Mouse (Mus musculus) kidney, postnatal 0 days (tissue): ENCODE measurements around the gene Zfp579. TPM values are rescaled to one million over a fixed set of nuclear protein-coding genes. Genes with fewer than 3 reads are reported as not detected.
A peak's percentile ranks its signal among the peaks of the same experiment; 100 is the strongest.

Experiments used
- ATAC-seq: fragments of 200-750 bp; cut with Nextera tagmentation; replicated peaks from 2 replicates; pipeline ENCODE4 v1.8.0; 2017; ENCODE audit warnings: low read depth, moderate number of reproducible peaks, moderate TSS enrichment, moderate library complexity; ENCODE audit not compliant: low FRiP score
- DNase-seq: peaks from one replicate; pipeline ENCODE4 v3.0.0-alpha.2; 2016; ENCODE audit warnings: low spot score
- H3K27ac ChIP-seq: fragments of 300-500 bp; sonication (generic); 2 replicates; pipeline ENCODE4 v1.5.1; 2014; ENCODE audit warnings: mild to moderate bottlenecking
- H3K27me3 ChIP-seq: fragments of 300-500 bp; sonication (generic); 2 replicates; pipeline ENCODE4 v1.6.1; 2014; ENCODE audit warnings: low read length, mixed read lengths; ENCODE audit not compliant: insufficient read depth
- H3K36me3 ChIP-seq: fragments of 300-500 bp; sonication (generic); 2 replicates; pipeline ENCODE4 v1.6.1; 2014; ENCODE audit warnings: low read length, mixed read lengths; ENCODE audit not compliant: insufficient read depth
- H3K4me1 ChIP-seq: fragments of 300-500 bp; sonication (generic); replicated peaks from 2 replicates; pipeline ENCODE4 v1.6.1; 2014; ENCODE audit warnings: antibody characterized with exemption, low read length, mixed read lengths; ENCODE audit not compliant: insufficient read depth
- H3K4me2 ChIP-seq: fragments of 300-500 bp; sonication (generic); 2 replicates; pipeline ENCODE4 v1.6.1; 2014; ENCODE audit warnings: mild to moderate bottlenecking, low read length, moderate library complexity, mixed read lengths
- H3K4me3 ChIP-seq: fragments of 300-500 bp; sonication (generic); replicated peaks from 2 replicates; pipeline ENCODE4 v1.5.1; 2014; ENCODE audit warnings: low read depth, low read length
- H3K9ac ChIP-seq: fragments of 300-500 bp; sonication (generic); 2 replicates; pipeline ENCODE4 v1.6.1; 2014; ENCODE audit warnings: low read depth, low read length
- H3K9me3 ChIP-seq: fragments of 300-500 bp; sonication (generic); replicated peaks from 2 replicates; pipeline ENCODE4 v1.6.1; 2016; ENCODE audit warnings: low read length, inconsistent platforms, mixed read lengths
- CTCF ChIP-seq: IDR thresholded peaks from 2 replicates; pipeline ENCODE4 v1.5.1; 2016; ENCODE audit warnings: antibody characterized with exemption, low read depth, mild to moderate bottlenecking, moderate library complexity
- WGBS: fragments of 180-500 bp; shearing (Covaris S2); extraction: QIAGEN DNeasy Blood & Tissue Kit; methylation state at CpG from one replicate; pipeline ENCODE4 v1.1.7; 2014; 5-methylcytosine and 5-hydroxymethylcytosine counted together
- polyA plus RNA-seq: library from polyadenylated mRNA; unstranded; fragments of >200 nt; fragmentation: Nextera tagmentation; extraction: Ambion mirVana; gene quantifications from 2 replicates; pipeline ENCODE4 v1.2.1, GENCODE M21; 2015

Gene Zfp579
- polyA plus RNA-seq, 1 experiment from 2014 or later: 21.3 TPM

DNA sequence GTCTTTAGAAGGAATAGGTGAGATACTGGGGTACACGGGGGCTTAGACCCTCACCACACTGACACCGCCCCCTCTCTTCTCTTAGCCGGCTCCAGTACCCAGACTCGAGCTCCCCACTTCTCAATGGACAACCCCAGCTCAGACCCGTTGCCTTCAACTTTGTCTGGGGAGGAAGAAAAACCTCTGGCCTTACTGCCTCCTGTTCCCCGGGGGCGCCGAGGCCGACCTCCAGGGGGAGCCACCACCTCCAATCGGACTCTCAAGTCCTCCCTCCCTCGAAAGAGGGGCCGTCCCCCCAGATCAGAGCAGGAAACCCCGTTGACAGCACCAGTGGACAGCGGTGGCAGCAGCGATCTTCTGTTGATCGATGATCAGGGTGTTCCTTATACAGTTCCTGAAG, 21.4 kb upstream of the Zfp579 start:
- Histone ChIP-seq H3K4me1 (0 out of 2 replicates have a peak, but pooled peaks cover 9% of the 10 kb centered on the region), H3K27me3 (no peaks in the 10 kb centered on the region), H3K9me3 (no peaks in the 10 kb centered on the region), H3K4me3 (no peak overlapping the region), H3K9ac (no peak overlapping the region), H3K36me3 (peaks cover 5% of the 10 kb centered on the region; the same call in 1 of the 2 replicates), H3K27ac (no peak overlapping the region), H3K4me2 (no peak overlapping the region)
- WGBS: 88% methylated on average over 16 of the region's 16 CpGs
- ATAC-seq: no peak
- peak; percentile 34; the same call in 1 of the 2 replicates for TF ChIP-seq CTCF
- no peak for DNase-seq

DNA sequence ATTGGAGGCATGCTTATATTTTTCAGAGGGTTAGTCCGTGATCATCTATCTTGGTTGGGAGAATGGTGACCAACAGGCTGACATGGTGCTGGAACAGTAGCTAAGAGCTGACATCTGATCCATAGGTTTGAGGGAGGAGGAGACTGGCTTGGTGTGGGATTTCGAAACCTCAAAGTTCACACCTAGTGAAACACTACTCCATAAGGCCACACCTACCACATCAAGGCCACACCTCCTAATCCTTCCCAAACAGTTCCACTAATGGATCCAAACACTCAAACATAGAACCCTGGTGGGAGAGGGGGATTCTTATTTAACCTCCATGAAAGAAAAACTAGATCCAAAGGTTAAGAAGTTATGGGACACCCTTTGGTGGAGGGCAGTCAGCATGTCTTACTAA, 21.0 kb upstream of the Zfp579 start:
- Histone ChIP-seq H3K27ac (no peak overlapping the region), H3K9me3 (no peaks in the 10 kb centered on the region), H3K4me1 (0 out of 2 replicates have a peak, but pooled peaks cover 9% of the 10 kb centered on the region), H3K27me3 (no peaks in the 10 kb centered on the region), H3K4me3 (no peak overlapping the region), H3K9ac (no peak overlapping the region), H3K4me2 (no peak overlapping the region), H3K36me3 (peaks cover 7% of the 10 kb centered on the region; the same call in 1 of the 2 replicates)
- WGBS: 96% methylated on average over 2 of the region's 2 CpGs
- TF ChIP-seq CTCF: no peak
- DNase-seq (no peak), ATAC-seq (no peak)

GRCm38 (mm10) chr7:5016057-5016456, 20.1 kb upstream of the Zfp579 start:
- Histone ChIP-seq H3K4me3 (peak overlapping the region; percentile 76), H3K9ac (peak overlapping the region; percentile 65; the same call in 1 of the 2 replicates)
- 48% methylated on average over 3 of the region's 3 CpGs for WGBS

DNA sequence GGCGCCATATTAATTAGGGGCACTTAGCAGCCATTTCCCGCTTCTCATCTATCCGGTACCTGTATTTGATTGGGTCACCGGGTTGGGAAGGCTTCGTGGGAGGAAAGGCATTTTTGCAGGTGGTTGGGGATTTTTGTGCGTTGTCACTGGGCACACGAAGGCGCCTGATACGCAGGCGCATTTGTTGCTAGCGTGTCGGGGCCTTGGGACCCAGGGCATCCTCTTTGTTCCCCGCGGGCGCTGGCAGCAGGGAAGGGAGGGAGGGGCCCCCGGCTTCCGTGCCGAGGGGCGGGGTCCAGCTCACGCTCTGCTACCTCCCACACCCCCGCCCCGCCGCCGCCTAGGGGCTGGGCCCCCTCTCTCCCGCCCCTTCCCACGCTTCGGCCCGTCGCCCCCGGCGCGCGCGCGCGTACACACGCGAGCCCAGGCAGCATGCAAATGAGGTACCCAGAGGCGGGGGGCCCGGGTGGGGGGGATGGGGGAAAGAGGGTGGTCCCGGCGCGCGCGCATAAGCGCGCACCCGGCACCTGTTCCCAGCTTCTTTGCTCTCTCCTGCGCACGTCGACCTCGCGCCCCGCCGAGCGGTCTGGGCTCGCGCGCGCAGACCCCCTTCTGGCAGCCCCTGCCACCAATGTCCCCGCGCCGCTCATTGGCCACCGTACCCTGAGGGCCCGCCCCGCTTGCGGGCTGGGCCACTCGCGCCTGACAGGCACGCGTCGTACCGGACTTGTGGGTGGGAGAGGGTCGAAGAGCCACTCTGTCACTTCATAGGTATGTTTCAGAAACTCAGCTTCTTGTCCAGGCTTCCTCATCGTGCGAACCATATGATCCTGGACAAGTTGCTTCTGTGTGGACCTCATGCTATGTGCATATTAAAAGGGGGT, 19.4 kb upstream of the Zfp579 start, which contains the start of gene Gm44973:
TSS of gene Gm44973 (plus strand) at position 379 of the 884 bp plus-strand sequence.
- WGBS: under 1% methylated on average over 44 of the region's 76 CpGs
- Histone ChIP-seq H3K27me3 (no peaks in the 10 kb centered on the region), H3K4me1 (0 out of 2 replicates have a peak, but pooled peaks cover 9% of the 10 kb centered on the region), H3K27ac (peak within 1 kb of the TSS; percentile 99), H3K4me3 (peak within 1 kb of the TSS; percentile 76), H3K36me3 (peaks cover 23% of the 10 kb centered on the region), H3K9me3 (no peaks in the 10 kb centered on the region), H3K4me2 (peak within 1 kb of the TSS; percentile 65), H3K9ac (peak within 1 kb of the TSS; percentile 78)
- TF ChIP-seq CTCF: 0 out of 2 replicates have a peak, but pooled peaks have one; percentile 10
- ATAC-seq (peak; percentile 80), DNase-seq (peak; percentile 97)

More at GRCm38 (mm10) chr7:5016057-5016456, 20.1 kb upstream of the Zfp579 start:
- H3K36me3 ChIP-seq: peaks cover 16% of the 10 kb centered on the region
- no peaks in the 10 kb centered on the region for H3K9me3 ChIP-seq
- peak overlapping the region; percentile 99 for H3K27ac ChIP-seq
- DNase-seq (no peak), ATAC-seq (no peak)
- H3K4me2 ChIP-seq: peak overlapping the region; percentile 65
- H3K27me3 ChIP-seq: no peaks in the 10 kb centered on the region
- 0 out of 2 replicates have a peak, but pooled peaks cover 9% of the 10 kb centered on the region for H3K4me1 ChIP-seq
- TF ChIP-seq CTCF: no peak

DNA sequence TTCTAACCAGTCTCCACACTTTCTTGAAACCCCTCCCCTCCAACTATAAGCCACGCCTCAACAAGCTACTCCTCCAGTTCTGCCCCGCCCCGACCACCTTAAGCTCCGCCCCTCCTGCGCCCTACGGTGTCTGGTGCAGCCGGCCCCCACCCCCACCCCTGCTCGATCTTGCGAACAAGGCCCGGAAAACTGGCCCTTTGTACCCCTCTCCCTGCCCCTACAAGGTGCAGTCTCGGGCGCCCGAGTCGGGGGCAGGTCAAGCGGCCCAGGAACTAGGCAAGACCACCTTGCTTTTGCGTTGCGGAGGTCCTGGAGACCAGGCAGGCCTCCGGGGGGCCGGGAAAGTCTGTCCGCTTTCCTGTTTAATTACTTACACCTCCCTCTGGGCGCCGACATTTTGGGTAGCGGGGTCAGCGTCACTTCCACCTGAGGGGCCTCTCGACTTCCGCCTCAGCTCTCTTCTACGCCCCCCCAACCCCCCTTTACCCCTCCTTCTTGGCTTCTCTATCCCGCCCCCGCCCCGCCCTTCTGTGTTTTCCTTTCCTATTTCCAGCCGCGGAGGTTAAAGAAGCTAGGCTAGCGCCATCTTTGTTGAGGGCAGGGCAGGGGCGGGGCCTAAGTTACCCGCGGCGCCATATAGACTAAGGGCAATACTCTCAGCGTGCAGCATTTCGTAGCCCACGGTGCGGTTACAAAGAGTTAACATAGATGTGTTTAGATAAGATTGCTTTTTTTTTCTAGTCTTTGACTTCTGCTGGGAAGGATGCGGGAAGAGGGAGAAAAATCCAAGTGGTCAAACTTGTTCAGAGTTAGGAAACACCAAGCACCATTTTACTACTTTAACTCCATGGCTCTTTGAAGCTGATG, 18.5 kb upstream of the Zfp579 start, which contains the start of the genes Zfp524 and Fiz1:
TSS of gene Zfp524 (plus strand) at position 165 of the 867 bp plus-strand sequence.
TSS of gene Fiz1 (minus strand) at position 447 of the 867 bp plus-strand sequence.
- Histone ChIP-seq H3K36me3 (peaks cover 32% of the 10 kb centered on the region), H3K27me3 (no peaks in the 10 kb centered on the region), H3K9me3 (no peaks in the 10 kb centered on the region), H3K4me3 (peak within 1 kb of the TSS; percentile 76), H3K27ac (peak within 1 kb of the TSS; percentile 99), H3K9ac (peak within 1 kb of the TSS; percentile 78), H3K4me1 (0 out of 2 replicates have a peak, but pooled peaks cover 7% of the 10 kb centered on the region), H3K4me2 (peak within 1 kb of the TSS; percentile 65)
- under 1% methylated on average over 42 of the region's 42 CpGs for WGBS
- TF ChIP-seq CTCF: no peak
- DNase-seq: peak; percentile 98
- ATAC-seq: peak; percentile 84
